Comparison of ENCODE assay signal across 16 mouse cellular contexts in the genomic region with DNA sequence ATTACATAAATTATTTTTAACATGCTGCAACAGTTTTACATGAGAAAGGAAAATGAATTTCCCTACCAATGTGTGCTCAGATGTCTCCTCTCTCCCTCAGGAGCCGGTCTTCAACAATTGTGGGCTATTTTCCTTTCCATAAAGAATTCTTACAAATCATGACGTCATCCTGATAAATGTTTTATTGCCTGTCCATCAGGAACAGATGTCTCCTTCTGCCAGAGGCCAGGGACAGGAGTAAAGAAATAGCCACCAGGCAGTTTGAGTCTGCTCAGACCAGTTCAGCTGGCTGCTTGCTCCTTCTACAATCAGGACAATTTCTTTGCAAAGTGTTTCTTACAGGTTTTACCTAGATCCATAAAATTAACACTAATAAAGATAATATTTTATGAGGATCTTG.
"Had no signal": no experiment of that assay in that cellular context is flagged by ENCODE, and none has a peak within 500 bp of the region (broad histone marks: within the 10 kb centered on the region; RNA-seq: fewer than 3 reads in every experiment).

No protein-coding gene starts in this region.

- DNase-seq: right cerebral cortex, adult 18-20 months; right cerebral cortex, postnatal 14 days; right cerebral cortex, postnatal 25 days; right cerebral cortex, postnatal 4 days; spleen, adult 18-20 months; thymus, adult 18-20 months; thymus, adult 2 months; thymus, postnatal 14 days; thymus, postnatal 25 days; thymus, postnatal 36 days; thymus, postnatal 4 days had no signal

- H3K36me3 ChIP-seq: neural tube, embryonic 12.5 days; neural tube, embryonic 13.5 days; neural tube, embryonic 15.5 days; stomach, embryonic 15.5 days had no signal

- H3K27ac ChIP-seq: neural tube, embryonic 12.5 days; neural tube, embryonic 13.5 days; neural tube, embryonic 15.5 days; stomach, embryonic 15.5 days; stomach, postnatal 0 days had no signal

- H3K27me3 ChIP-seq: neural tube, embryonic 12.5 days; neural tube, embryonic 13.5 days; neural tube, embryonic 15.5 days; stomach, embryonic 15.5 days had no signal

- H3K4me3 ChIP-seq: neural tube, embryonic 12.5 days; neural tube, embryonic 13.5 days; neural tube, embryonic 15.5 days; stomach, embryonic 15.5 days had no signal
